In genomic region chr8:84838513-84838912, GRCm38 (mm10) we compare ENCODE assay signal across 12 mouse cellular contexts. TPM values are rescaled to one million over a fixed set of nuclear protein-coding genes. Genes with fewer than 3 reads are reported as not detected.
A peak's percentile ranks its signal among the peaks of the same experiment; 100 is the strongest.
DNase-seq lines count a peak whose midpoint lies in the region; ATAC-seq and TF ChIP-seq lines count a peak whose summit lies in the region.
"Had no signal": no experiment of that assay in that cellular context is flagged by ENCODE, and none has a peak within 500 bp of the region (broad histone marks: within the 10 kb centered on the region; RNA-seq: fewer than 3 reads in every experiment).

No protein-coding gene starts in this region.

- intact Hi-C loops in heart, postnatal 14 days (cut with DNase I) = loop anchor here (10.0 kb wide), 1 partner anchor 824 kb away; the partner anchor contains the start of gene 2210011C24Rik
- intact Hi-C loops in gastrocnemius, postnatal 36 days (cut with DNase I) = no loop called here

- no peaks in the 10 kb centered on the region for H3K27me3 ChIP-seq in heart, embryonic 12.5 days (replicated peaks)
- H3K27me3 ChIP-seq in MEL (ENCODE audit: control insufficient read depth in 1 of 2, insufficient read depth in 2 of 2, low read length in 2 of 2) = no peaks in the 10 kb centered on the region
- H3K27me3 ChIP-seq in liver, embryonic 16.5 days (ENCODE audit: control insufficient read depth, insufficient read depth, low read depth, low read length) = no peaks in the 10 kb centered on the region
- H3K27me3 ChIP-seq: forebrain, embryonic 13.5 days; limb, embryonic 15.5 days had no signal

- no peak for TF ChIP-seq CTCF in MEL (IDR thresholded peaks at IDR 0.05 in 2 of 3, conservative IDR thresholded peaks at IDR 0.05 in 1 of 3; ENCODE audit: control insufficient read depth in 1 of 3, insufficient read depth in 1 of 3, low read depth in 2 of 3, low read length in 3 of 3, poor library complexity in 1 of 3, severe bottlenecking in 1 of 3)

- H3K79me2 ChIP-seq in MEL (ENCODE audit: control insufficient read depth, insufficient read depth, low read length, poor library complexity) = peaks cover 12% of the 10 kb centered on the region

- 76% methylated on average over 5 of the region's 5 CpGs for WGBS in heart, embryonic 12.5 days
- WGBS in liver, embryonic 16.5 days (ENCODE audit: insufficient replicate concordance) = 24% methylated on average over 5 of the region's 5 CpGs

- peak in 1 of 2 experiments; percentile 69; a peak in 2 of 4 replicates for TF ChIP-seq EP300 in MEL (IDR thresholded peaks at IDR 0.05; ENCODE audit: low read depth in 1 of 2, low read length in 2 of 2)

- no peak overlapping the region for H3K9ac ChIP-seq in heart, embryonic 12.5 days
- no peak overlapping the region for H3K9ac ChIP-seq in MEL (ENCODE audit: control insufficient read depth, low read depth, low read length, poor library complexity, severe bottlenecking)
- H3K9ac ChIP-seq in liver, embryonic 16.5 days (ENCODE audit: low read depth, low read length) = peak overlapping the region; percentile 96
- H3K9ac ChIP-seq: forebrain, embryonic 13.5 days; limb, embryonic 15.5 days had no signal

- H3K4me1 ChIP-seq in heart, embryonic 12.5 days (replicated peaks) = peaks cover 30% of the 10 kb centered on the region
- H3K4me1 ChIP-seq in MEL (ENCODE audit: control insufficient read depth in 1 of 2, insufficient read depth in 2 of 2, low read length in 2 of 2) = peaks cover 2 to 6% of the 10 kb centered on the region in 2 experiments
- peaks cover 67% of the 10 kb centered on the region for H3K4me1 ChIP-seq in liver, embryonic 16.5 days (ENCODE audit: control insufficient read depth, low read depth, low read length)

- H3K27ac ChIP-seq in heart, embryonic 12.5 days (ENCODE audit: poor library complexity, severe bottlenecking) = no peak overlapping the region
- H3K27ac ChIP-seq in MEL (ENCODE audit: control insufficient read depth, low read depth, low read length) = no peak overlapping the region
- H3K27ac ChIP-seq in liver, embryonic 16.5 days (ENCODE audit: low read length) = peak overlapping the region; percentile 97

- peaks cover 78% of the 10 kb centered on the region for H3K36me3 ChIP-seq in heart, embryonic 12.5 days
- H3K36me3 ChIP-seq in MEL (ENCODE audit: control insufficient read depth in 1 of 2, insufficient read depth in 2 of 2, low read length in 2 of 2) = peaks cover 5 to 25% of the 10 kb centered on the region in 2 experiments
- H3K36me3 ChIP-seq in liver, embryonic 16.5 days (ENCODE audit: control insufficient read depth, insufficient read depth) = peaks cover 70% of the 10 kb centered on the region

- no peak for TF ChIP-seq POLR2A in MEL (IDR thresholded peaks at IDR 0.05; ENCODE audit: control insufficient read depth in 1 of 2, insufficient read depth in 1 of 2, low read depth in 1 of 2, low read length in 2 of 2, poor library complexity in 1 of 2)

- peak overlapping the region; percentile 68 for H3K4me2 ChIP-seq in heart, embryonic 12.5 days
- H3K4me2 ChIP-seq in liver, embryonic 16.5 days (ENCODE audit: low read depth, low read length) = peak overlapping the region; percentile 75
- H3K4me2 ChIP-seq: limb, embryonic 15.5 days had no signal

- peak overlapping the region; percentile 9; the same call in 1 of the 2 replicates for H3K4me3 ChIP-seq in heart, embryonic 12.5 days
- no peak overlapping the region for H3K4me3 ChIP-seq in MEL (ENCODE audit: control insufficient read depth in 1 of 2, insufficient read depth in 1 of 2, low read depth in 2 of 2, low read length in 2 of 2)
- peak overlapping the region; percentile 89 for H3K4me3 ChIP-seq in liver, embryonic 16.5 days (ENCODE audit: low read depth, low read length)

- no peaks in the 10 kb centered on the region for H3K9me3 ChIP-seq in heart, embryonic 12.5 days (replicated peaks)
- no peaks in the 10 kb centered on the region for H3K9me3 ChIP-seq in MEL (replicated peaks; ENCODE audit: insufficient read depth, low read length)
- H3K9me3 ChIP-seq in liver, embryonic 16.5 days (replicated peaks; ENCODE audit: control insufficient read depth, low read length) = no peaks in the 10 kb centered on the region
- H3K9me3 ChIP-seq: forebrain, embryonic 13.5 days; limb, embryonic 15.5 days had no signal

- peak; percentile 75 for ATAC-seq in heart, embryonic 12.5 days (ENCODE audit: insufficient number of reproducible peaks, low FRiP score)
- ATAC-seq in erythroblast, adult 5-6 weeks (replicated peaks; ENCODE audit: low FRiP score, poor library complexity, severe bottlenecking) = peak; percentile 74
- peak; percentile 86 for ATAC-seq in liver, embryonic 16.5 days (ENCODE audit: low read depth)
- ATAC-seq: forebrain, embryonic 13.5 days had no signal

- TF ChIP-seq RAD21 in MEL (IDR thresholded peaks at IDR 0.05; ENCODE audit: low read depth, low read length) = no peak

- no peak for DNase-seq in heart, postnatal 14 days
- peak; percentile 49 for DNase-seq in MEL (ENCODE audit: low read depth, low spot score)
- no peak for DNase-seq in gastrocnemius, postnatal 36 days
- DNase-seq in lung, postnatal 14 days = no peak
- no peak for DNase-seq in adrenal gland, adult 18-20 months (ENCODE audit: low spot score in 2 of 2)
- DNase-seq: gastrocnemius, postnatal 25 days; kidney, adult 8-10 months had no signal

TF ChIP-seq in MEL, 35 proteins besides CTCF, POLR2A, EP300 and RAD21 (continues in another document):
- TF ChIP-seq GATA1 (IDR thresholded peaks at IDR 0.05; ENCODE audit: low read depth, low read length) = peak; percentile 58; the same call in 1 of the 2 replicates
- TF ChIP-seq TAL1 (IDR thresholded peaks at IDR 0.05; ENCODE audit: low read length) = peak; percentile 72
- TF ChIP-seq MYB (IDR thresholded peaks at IDR 0.05; ENCODE audit: low read depth, low read length) = no peak

RNA-seq across cellular contexts. Expression of gene Rad23a, which starts 2.0 kb away (rescaled TPM):
- 129 and 131 TPM in 2 replicates for polyA plus RNA-seq in heart, embryonic 12.5 days (2016; fragmentation: Nextera tagmentation; extraction: Ambion mirVana)
- 10 to 100 TPM; 78.9 to 79.9 TPM for total RNA-seq in heart, postnatal 14 days (2021)
- total RNA-seq in MEL (2012; rRNA removed) = 62.6 and 66.7 TPM in 2 replicates
- polyA plus RNA-seq in MEL (2012; ENCODE audit: insufficient read depth in 1 of 2, insufficient read length in 2 of 2, low read depth in 1 of 2, low replicate concordance in 2 of 2, missing spikeins in 1 of 2) = 100 to 1,000 TPM in 1 of 2 experiments, not detected in 1; 155 TPM
- total RNA-seq in erythroblast, adult 5-6 weeks (2015; ENCODE audit: low replicate concordance) = 379 and 406 TPM in 2 replicates
- total RNA-seq in erythroblast, adult 5-6 weeks (2017; ENCODE audit: low replicate concordance) = 572 and 669 TPM in 2 replicates
- 294 and 307 TPM in 2 replicates for polyA plus RNA-seq in liver, embryonic 16.5 days (2015; fragmentation: Nextera tagmentation; extraction: Ambion mirVana)
- 100 to 1,000 TPM; 136 to 151 TPM for total RNA-seq in gastrocnemius, postnatal 36 days (2021)
- 100 to 1,000 TPM; 109 to 113 TPM for total RNA-seq in adrenal gland, adult 18-20 months (2021)

RNA-seq across cellular contexts. Expression of gene Gadd45gip1, which starts 7.2 kb away (rescaled TPM):
- 50.9 and 52.1 TPM in 2 replicates for polyA plus RNA-seq in heart, embryonic 12.5 days (2016; fragmentation: Nextera tagmentation; extraction: Ambion mirVana)
- total RNA-seq in heart, postnatal 14 days (2021) = 10 to 100 TPM; 23.0 to 25.0 TPM
- total RNA-seq in MEL (2012; rRNA removed) = 47.5 and 51.8 TPM in 2 replicates
- polyA plus RNA-seq in MEL (2012; ENCODE audit: insufficient read depth in 1 of 2, insufficient read length in 2 of 2, low read depth in 1 of 2, low replicate concordance in 2 of 2, missing spikeins in 1 of 2) = 10 to 100 TPM in 1 of 2 experiments, not detected in 1; 62.9 TPM
- total RNA-seq in erythroblast, adult 5-6 weeks (2015; ENCODE audit: low replicate concordance) = 4.4 and 5.9 TPM in 2 replicates
- 7.4 and 7.7 TPM in 2 replicates for total RNA-seq in erythroblast, adult 5-6 weeks (2017; ENCODE audit: low replicate concordance)
- polyA plus RNA-seq in liver, embryonic 16.5 days (2015; fragmentation: Nextera tagmentation; extraction: Ambion mirVana) = 41.5 and 41.9 TPM in 2 replicates
- 10 to 100 TPM; 17.7 to 23.0 TPM for total RNA-seq in gastrocnemius, postnatal 36 days (2021)
- total RNA-seq in adrenal gland, adult 18-20 months (2021) = 10 to 100 TPM; 62.0 to 71.1 TPM

RNA-seq across cellular contexts. Expression of gene Calr, which starts 8.2 kb away (rescaled TPM):
- 747 and 767 TPM in 2 replicates for polyA plus RNA-seq in heart, embryonic 12.5 days (2016; fragmentation: Nextera tagmentation; extraction: Ambion mirVana)
- total RNA-seq in heart, postnatal 14 days (2021) = 100 to 1,000 TPM; 262 to 331 TPM
- 550 and 567 TPM in 2 replicates for total RNA-seq in MEL (2012; rRNA removed)
- 1,000 to 10,000 TPM in 1 of 2 experiments, not detected in 1; 1,110 TPM for polyA plus RNA-seq in MEL (2012; ENCODE audit: insufficient read depth in 1 of 2, insufficient read length in 2 of 2, low read depth in 1 of 2, low replicate concordance in 2 of 2, missing spikeins in 1 of 2)
- 255 and 289 TPM in 2 replicates for total RNA-seq in erythroblast, adult 5-6 weeks (2015; ENCODE audit: low replicate concordance)
- total RNA-seq in erythroblast, adult 5-6 weeks (2017; ENCODE audit: low replicate concordance) = 800 and 908 TPM in 2 replicates
- 473 and 480 TPM in 2 replicates for polyA plus RNA-seq in liver, embryonic 16.5 days (2015; fragmentation: Nextera tagmentation; extraction: Ambion mirVana)
- total RNA-seq in gastrocnemius, postnatal 36 days (2021) = 100 to 1,000 TPM; 153 to 159 TPM
- total RNA-seq in adrenal gland, adult 18-20 months (2021) = 100 to 1,000 TPM; 606 to 686 TPM

RNA-seq across cellular contexts. Expression of gene Dand5, which starts 15.9 kb away (rescaled TPM):
- polyA plus RNA-seq in heart, embryonic 12.5 days (2016; fragmentation: Nextera tagmentation; extraction: Ambion mirVana) = 4.6 and 6.2 TPM in 2 replicates
- 1 to 10 TPM; 6.1 to 6.4 TPM for total RNA-seq in heart, postnatal 14 days (2021)
- total RNA-seq in MEL (2012; rRNA removed) = 1.4 and 1.7 TPM in 2 replicates
- 1 to 10 TPM in 1 of 2 experiments, not detected in 1; 2.2 TPM for polyA plus RNA-seq in MEL (2012; ENCODE audit: insufficient read depth in 1 of 2, insufficient read length in 2 of 2, low read depth in 1 of 2, low replicate concordance in 2 of 2, missing spikeins in 1 of 2)
- total RNA-seq in erythroblast, adult 5-6 weeks (2015; ENCODE audit: low replicate concordance) = 2.3 TPM in 1 of 2 replicates, not detected in the other
- 2.3 and 3.9 TPM in 2 replicates for total RNA-seq in erythroblast, adult 5-6 weeks (2017; ENCODE audit: low replicate concordance)
- 2.5 and 3.0 TPM in 2 replicates for polyA plus RNA-seq in liver, embryonic 16.5 days (2015; fragmentation: Nextera tagmentation; extraction: Ambion mirVana)
- total RNA-seq in gastrocnemius, postnatal 36 days (2021) = 1 to 10 TPM; 8.3 to 9.9 TPM
- total RNA-seq in adrenal gland, adult 18-20 months (2021) = 10 to 100 TPM; 10.6 to 10.8 TPM

RNA-seq across cellular contexts. Expression of gene Farsa, which starts 18.3 kb away (rescaled TPM):
- 53.6 and 59.2 TPM in 2 replicates for polyA plus RNA-seq in heart, embryonic 12.5 days (2016; fragmentation: Nextera tagmentation; extraction: Ambion mirVana)
- 10 to 100 TPM; 23.7 to 27.8 TPM for total RNA-seq in heart, postnatal 14 days (2021)
- 205 and 245 TPM in 2 replicates for total RNA-seq in MEL (2012; rRNA removed)
- polyA plus RNA-seq in MEL (2012; ENCODE audit: insufficient read depth in 1 of 2, insufficient read length in 2 of 2, low read depth in 1 of 2, low replicate concordance in 2 of 2, missing spikeins in 1 of 2) = 100 to 1,000 TPM; 152 to 295 TPM
- total RNA-seq in erythroblast, adult 5-6 weeks (2015; ENCODE audit: low replicate concordance) = 6.0 and 9.6 TPM in 2 replicates
- 25.0 and 28.8 TPM in 2 replicates for total RNA-seq in erythroblast, adult 5-6 weeks (2017; ENCODE audit: low replicate concordance)
- 52.7 and 53.1 TPM in 2 replicates for polyA plus RNA-seq in liver, embryonic 16.5 days (2015; fragmentation: Nextera tagmentation; extraction: Ambion mirVana)
- 10 to 100 TPM; 22.1 to 26.2 TPM for total RNA-seq in gastrocnemius, postnatal 36 days (2021)
- 10 to 100 TPM; 58.8 to 69.6 TPM for total RNA-seq in adrenal gland, adult 18-20 months (2021)

Comparison
In these comparisons a context has a peak if more than half of its experiments do, and no peak if none do; other contexts are left out.
1. H3K4me3 ChIP-seq: peak in heart, embryonic 12.5 days (single experiment) and liver, embryonic 16.5 days (single experiment); none in MEL (0 of 2).
2. Peak in every context shown above with its lines, with median percentiles within 50 percentile points of each other: ATAC-seq.